Mouse (Mus musculus) forebrain, embryonic 12.5 days (tissue): ENCODE measurements around the gene Cfap20. TPM values are rescaled to one million over a fixed set of nuclear protein-coding genes. Genes with fewer than 3 reads are reported as not detected.

ENCODE experiments used
- ATAC-seq: fragments of 200-750 bp; cut with Nextera tagmentation; 2 replicates; pipeline ENCODE4 v1.8.0; 2017; ENCODE audit warnings: moderate TSS enrichment; ENCODE audit not compliant: low FRiP score
- H3K27ac ChIP-seq: fragments of 300-500 bp; sonication (generic); 2 replicates; pipeline ENCODE4 v1.5.1; 2016; ENCODE audit warnings: mild to moderate bottlenecking
- H3K27me3 ChIP-seq: fragments of 300-500 bp; sonication (generic); 2 replicates; pipeline ENCODE4 v1.6.1; 2016; ENCODE audit warnings: mild to moderate bottlenecking
- H3K36me3 ChIP-seq: fragments of 300-500 bp; sonication (generic); replicated peaks from 2 replicates; pipeline ENCODE4 v1.6.1; 2016; ENCODE audit warnings: mild to moderate bottlenecking
- H3K4me1 ChIP-seq: fragments of 300-500 bp; sonication (generic); 2 replicates; pipeline ENCODE4 v1.6.1; 2016
- H3K4me2 ChIP-seq: fragments of 300-500 bp; sonication (generic); 2 replicates; pipeline ENCODE4 v1.6.1; 2016; ENCODE audit warnings: mild to moderate bottlenecking, moderate library complexity
- H3K4me3 ChIP-seq: fragments of 300-500 bp; sonication (generic); replicated peaks from 2 replicates; pipeline ENCODE4 v1.5.1; 2016; ENCODE audit warnings: mild to moderate bottlenecking
- H3K9ac ChIP-seq: fragments of 300-500 bp; sonication (generic); 2 replicates; pipeline ENCODE4 v1.6.1; 2016; ENCODE audit warnings: mild to moderate bottlenecking
- H3K9me3 ChIP-seq: fragments of 300-500 bp; sonication (generic); 2 replicates; pipeline ENCODE4 v1.6.1; 2016
- WGBS: fragments of 180-500 bp; shearing (Covaris S2); methylation state at CpG from one replicate; pipeline ENCODE4 v1.1.7; 2016; 5-methylcytosine and 5-hydroxymethylcytosine counted together
- polyA plus RNA-seq: library from polyadenylated mRNA; unstranded; fragments of >200 nt; fragmentation: Nextera tagmentation; extraction: Ambion mirVana; gene quantifications from 2 replicates; pipeline ENCODE4 v1.2.1, GENCODE M21; 2016

Cfap20 gene
- polyA plus RNA-seq, result 139 and 140 TPM in 2 replicates

- Histone ChIP-seq H3K27ac (peak within 1 kb of the TSS; percentile 87), H3K27me3 (no peaks in the 10 kb centered on the region), H3K9me3 (no peaks in the 10 kb centered on the region), H3K36me3 (no peaks in the 10 kb centered on the region), H3K4me2 (peak within 1 kb of the TSS; percentile 91), H3K9ac (peak within 1 kb of the TSS; percentile 80), H3K4me3 (peak within 1 kb of the TSS; percentile 69), H3K4me1 (peaks cover 41% of the 10 kb centered on the region)
- WGBS, result 1% methylated on average over 48 of the region's 51 CpGs
- peak; percentile 96 for ATAC-seq
These were observed at the start of gene Cfap20 for GRCm38 (mm10) chr8:95434686-95435439. TSS of gene Cfap20 (minus strand) at chr8:95434869.

- Histone ChIP-seq H3K9me3 (no peaks in the 10 kb centered on the region), H3K36me3 (peaks cover 69% of the 10 kb centered on the region), H3K4me2 (no peak overlapping the region), H3K4me1 (no peaks in the 10 kb centered on the region), H3K27ac (no peak overlapping the region), H3K27me3 (no peaks in the 10 kb centered on the region), H3K4me3 (no peak overlapping the region), H3K9ac (no peak overlapping the region)
- WGBS, result 96% methylated on average over 4 of the region's 4 CpGs
- ATAC-seq, result no peak
These were observed 35.3 kb upstream of the Cfap20 start for GRCm38 (mm10) chr8:95470008-95470407.

- H3K9ac ChIP-seq, result no peak overlapping the region
- no peak overlapping the region for H3K4me3 ChIP-seq
- no peak for ATAC-seq
- H3K4me1 ChIP-seq, result no peaks in the 10 kb centered on the region
- H3K4me2 ChIP-seq, result no peak overlapping the region
- H3K27ac ChIP-seq, result no peak overlapping the region
- H3K9me3 ChIP-seq, result no peaks in the 10 kb centered on the region
- no peaks in the 10 kb centered on the region for H3K27me3 ChIP-seq
- H3K36me3 ChIP-seq, result peaks cover 70% of the 10 kb centered on the region
- 93% methylated on average over 3 of the region's 3 CpGs for WGBS
These were observed 34.3 kb upstream of the Cfap20 start for GRCm38 (mm10) chr8:95468995-95469394.

GRCm38 (mm10) chr8:95466543-95466942, 31.9 kb upstream of the Cfap20 start:
- Histone ChIP-seq H3K9ac (no peak overlapping the region), H3K4me3 (no peak overlapping the region), H3K27me3 (no peaks in the 10 kb centered on the region), H3K27ac (no peak overlapping the region), H3K4me1 (no peaks in the 10 kb centered on the region), H3K9me3 (no peaks in the 10 kb centered on the region), H3K36me3 (peaks cover 54% of the 10 kb centered on the region), H3K4me2 (no peak overlapping the region)
- 92% methylated on average over 2 of the region's 2 CpGs for WGBS
- no peak for ATAC-seq

GRCm38 (mm10) chr8:95452518-95452917, 17.8 kb upstream of the Cfap20 start:
- WGBS, result 64% methylated on average over 8 of the region's 8 CpGs
- Histone ChIP-seq H3K9ac (no peak overlapping the region), H3K4me3 (no peak overlapping the region), H3K4me1 (no peaks in the 10 kb centered on the region), H3K4me2 (no peak overlapping the region), H3K36me3 (peaks cover 86% of the 10 kb centered on the region), H3K27me3 (no peaks in the 10 kb centered on the region), H3K9me3 (no peaks in the 10 kb centered on the region), H3K27ac (no peak overlapping the region)
- no peak for ATAC-seq

GRCm38 (mm10) chr8:95450271-95450670, 15.6 kb upstream of the Cfap20 start:
- Histone ChIP-seq H3K9ac (no peak overlapping the region), H3K4me1 (no peaks in the 10 kb centered on the region), H3K27ac (no peak overlapping the region), H3K36me3 (peaks cover 72% of the 10 kb centered on the region), H3K27me3 (no peaks in the 10 kb centered on the region), H3K4me2 (no peak overlapping the region), H3K4me3 (no peak overlapping the region), H3K9me3 (no peaks in the 10 kb centered on the region)
- 98% methylated on average over 5 of the region's 5 CpGs for WGBS
- ATAC-seq, result no peak

- Histone ChIP-seq H3K4me2 (no peak overlapping the region), H3K36me3 (peaks cover 49% of the 10 kb centered on the region), H3K27ac (no peak overlapping the region), H3K4me1 (no peaks in the 10 kb centered on the region), H3K9ac (no peak overlapping the region), H3K27me3 (no peaks in the 10 kb centered on the region), H3K9me3 (no peaks in the 10 kb centered on the region), H3K4me3 (no peak overlapping the region)
- ATAC-seq, result no peak
- WGBS, result 87% methylated on average over 7 of the region's 7 CpGs
These were observed 13.0 kb upstream of the Cfap20 start for GRCm38 (mm10) chr8:95447661-95448060.

- Histone ChIP-seq H3K9ac (no peak overlapping the region), H3K27ac (no peak overlapping the region), H3K4me2 (no peak overlapping the region), H3K4me3 (no peak overlapping the region), H3K36me3 (peaks cover 28% of the 10 kb centered on the region), H3K27me3 (no peaks in the 10 kb centered on the region), H3K4me1 (no peaks in the 10 kb centered on the region; the same call in 1 of the 2 replicates), H3K9me3 (no peaks in the 10 kb centered on the region)
- ATAC-seq, result no peak
- 93% methylated on average over 4 of the region's 4 CpGs for WGBS
These were observed 10.4 kb upstream of the Cfap20 start for GRCm38 (mm10) chr8:95445042-95445441.

- H3K4me3 ChIP-seq, result no peak overlapping the region
- H3K4me1 ChIP-seq, result no peaks in the 10 kb centered on the region; the same call in 1 of the 2 replicates
- H3K4me2 ChIP-seq, result no peak overlapping the region
- no peak for ATAC-seq
- 67% methylated on average over 5 of the region's 5 CpGs for WGBS
- no peak overlapping the region for H3K27ac ChIP-seq
- H3K36me3 ChIP-seq, result no peaks in the 10 kb centered on the region
- H3K9me3 ChIP-seq, result no peaks in the 10 kb centered on the region
- no peaks in the 10 kb centered on the region for H3K27me3 ChIP-seq
- H3K9ac ChIP-seq, result no peak overlapping the region
These were observed 6.9 kb upstream of the Cfap20 start for GRCm38 (mm10) chr8:95441491-95442039.

GRCm38 (mm10) chr8:95440168-95440709, 5.6 kb upstream of the Cfap20 start:
- no peak overlapping the region for H3K9ac ChIP-seq
- no peaks in the 10 kb centered on the region for H3K36me3 ChIP-seq
- ATAC-seq, result no peak
- no peaks in the 10 kb centered on the region for H3K27me3 ChIP-seq
- no peaks in the 10 kb centered on the region for H3K9me3 ChIP-seq
- H3K27ac ChIP-seq, result no peak overlapping the region
- 86% methylated on average over 5 of the region's 5 CpGs for WGBS
- H3K4me3 ChIP-seq, result no peak overlapping the region
- no peak overlapping the region for H3K4me2 ChIP-seq
- no peaks in the 10 kb centered on the region; the same call in 1 of the 2 replicates for H3K4me1 ChIP-seq

- no peaks in the 10 kb centered on the region for H3K9me3 ChIP-seq
- no peaks in the 10 kb centered on the region; the same call in 1 of the 2 replicates for H3K4me1 ChIP-seq
- no peak overlapping the region for H3K9ac ChIP-seq
- no peak overlapping the region for H3K27ac ChIP-seq
- no peaks in the 10 kb centered on the region for H3K36me3 ChIP-seq
- H3K4me3 ChIP-seq, result no peak overlapping the region
- 97% methylated on average over 2 of the region's 2 CpGs for WGBS
- ATAC-seq, result no peak
- no peaks in the 10 kb centered on the region for H3K27me3 ChIP-seq
- no peak overlapping the region for H3K4me2 ChIP-seq
These were observed 4.8 kb upstream of the Cfap20 start for GRCm38 (mm10) chr8:95439421-95439820.

- 60% methylated on average over 5 of the region's 5 CpGs for WGBS
- Histone ChIP-seq H3K9ac (no peak overlapping the region), H3K4me2 (no peak overlapping the region), H3K36me3 (no peaks in the 10 kb centered on the region), H3K4me3 (no peak overlapping the region), H3K9me3 (no peaks in the 10 kb centered on the region), H3K27ac (no peak overlapping the region), H3K27me3 (no peaks in the 10 kb centered on the region), H3K4me1 (peaks cover 16% of the 10 kb centered on the region)
- no peak for ATAC-seq
These were observed 2.8 kb upstream of the Cfap20 start for GRCm38 (mm10) chr8:95437341-95437992.
